Mouse (Mus musculus) cerebellum, postnatal 10 days (tissue): ENCODE measurements at regions not wholly inside any gene's neighbourhood (a gene's known extent, or its start where the extent isn't known, plus 50 kb on each side); places are given as distances from the start of the nearest gene placed in this dataset.
"Not testable (repeated sequence)": the region's sequence is repeated elsewhere in the genome, so short reads cannot be mapped to it uniquely, and the experiment has no call there.

Experiments
- DNase-seq, 2 experiments: peaks; one replicate each; pipeline ENCODE4 v3.0.0; 2021; ENCODE audit warnings: mixed read lengths in 2 of 2

DNA sequence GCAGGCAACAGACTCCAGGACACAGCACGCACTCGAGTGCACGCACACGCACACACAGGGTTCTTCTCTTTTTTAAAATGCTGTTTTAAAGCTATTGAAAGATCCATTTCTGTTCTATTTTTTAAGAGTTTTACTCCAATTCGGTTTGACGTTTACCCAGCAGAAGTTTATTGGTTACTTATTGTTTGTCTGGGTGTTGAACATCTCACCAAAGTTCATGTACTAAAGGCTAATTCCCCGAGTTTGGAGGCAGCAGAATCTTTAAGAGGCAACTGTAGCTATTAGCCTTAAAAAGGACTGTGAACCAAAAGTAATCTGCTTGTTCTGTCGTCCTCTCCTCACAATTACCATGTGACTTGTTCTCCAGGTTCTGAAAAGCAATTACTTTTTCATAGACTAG lies 263.0 kb upstream of the Nfia start:
- DNase-seq: no peak

GRCm38 (mm10) chr4:97505734-97506133 lies 266.8 kb upstream of the Nfia start:
- DNase-seq: no peak

DNA sequence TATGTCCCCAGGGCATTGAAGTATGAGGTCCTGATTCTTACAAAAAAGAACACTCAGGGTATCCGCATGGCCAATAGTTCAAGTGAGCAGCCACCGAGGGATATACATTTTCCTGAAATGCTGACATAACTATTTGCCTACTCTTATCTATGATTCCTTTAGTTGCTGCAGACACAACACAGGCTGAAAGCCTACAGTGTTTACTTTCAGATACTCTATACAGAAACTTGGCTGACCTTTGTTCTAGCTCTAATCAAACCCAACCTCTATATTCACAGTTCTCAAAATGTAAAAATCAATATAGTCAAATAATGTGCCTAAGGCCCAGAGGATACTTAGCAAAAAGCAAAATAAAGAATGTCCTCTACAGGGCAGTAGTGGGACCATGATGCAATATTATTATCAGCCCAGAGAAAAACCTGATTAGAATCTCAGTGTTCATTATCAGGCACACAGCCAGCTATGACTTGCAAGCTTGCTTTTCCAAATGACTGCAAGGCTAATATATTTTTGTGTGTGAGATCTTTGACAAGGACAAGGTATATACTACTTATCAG lies 281.2 kb upstream of the Nfia start:
- no peak for DNase-seq

GRCm38 (mm10) chr4:97486354-97486753 lies 286.2 kb upstream of the Nfia start:
- DNase-seq: peak; percentile 3 to 5

- DNase-seq: no peak
These were observed 287.3 kb upstream of the Nfia start for GRCm38 (mm10) chr4:97485225-97485624.

DNA sequence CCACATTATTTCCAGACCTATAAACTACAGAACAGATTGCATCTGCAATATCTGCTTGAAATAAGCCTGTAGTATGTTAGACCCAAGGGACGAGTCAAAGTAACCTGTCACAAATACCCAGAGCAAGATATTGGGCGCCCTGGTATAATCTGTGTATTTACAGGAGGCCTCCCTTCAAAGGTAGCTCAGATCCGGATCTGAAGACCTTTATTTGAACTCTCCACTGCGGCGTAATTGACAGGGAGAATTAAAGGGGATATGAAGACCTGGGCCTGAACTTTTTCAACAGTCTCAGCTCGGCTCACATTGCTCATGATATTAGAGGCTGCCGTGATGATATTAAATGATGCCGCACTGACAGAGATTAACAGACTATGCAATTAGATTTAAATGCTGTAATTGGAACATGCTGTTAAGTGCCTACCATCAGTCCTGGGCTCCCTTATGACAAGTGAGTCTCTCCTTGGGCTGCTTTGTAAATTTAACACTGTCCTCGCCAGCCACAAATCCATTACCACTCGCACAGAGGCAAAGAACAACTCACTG lies 289.8 kb upstream of the Nfia start:
- no peak for DNase-seq

DNA sequence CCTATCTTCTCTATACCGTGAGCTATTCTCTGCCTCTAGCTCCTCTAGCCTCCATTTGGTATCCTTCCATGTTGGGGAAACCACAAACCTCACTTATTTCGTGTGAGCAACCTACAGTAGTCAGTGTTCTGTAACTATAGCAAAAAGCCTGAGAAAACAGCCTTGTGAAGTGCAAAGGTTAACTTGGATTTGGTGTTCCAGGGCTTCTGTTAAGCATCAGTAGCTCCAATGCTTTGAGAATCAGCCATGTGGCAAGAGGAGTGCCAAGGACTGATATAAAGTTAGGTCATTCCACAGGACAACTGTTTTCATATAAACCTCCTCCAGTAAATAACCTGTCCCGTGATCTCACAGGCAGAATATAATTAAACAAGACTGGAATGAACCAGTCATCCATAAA lies 290.7 kb upstream of the Nfia start:
- DNase-seq: no peak

DNA sequence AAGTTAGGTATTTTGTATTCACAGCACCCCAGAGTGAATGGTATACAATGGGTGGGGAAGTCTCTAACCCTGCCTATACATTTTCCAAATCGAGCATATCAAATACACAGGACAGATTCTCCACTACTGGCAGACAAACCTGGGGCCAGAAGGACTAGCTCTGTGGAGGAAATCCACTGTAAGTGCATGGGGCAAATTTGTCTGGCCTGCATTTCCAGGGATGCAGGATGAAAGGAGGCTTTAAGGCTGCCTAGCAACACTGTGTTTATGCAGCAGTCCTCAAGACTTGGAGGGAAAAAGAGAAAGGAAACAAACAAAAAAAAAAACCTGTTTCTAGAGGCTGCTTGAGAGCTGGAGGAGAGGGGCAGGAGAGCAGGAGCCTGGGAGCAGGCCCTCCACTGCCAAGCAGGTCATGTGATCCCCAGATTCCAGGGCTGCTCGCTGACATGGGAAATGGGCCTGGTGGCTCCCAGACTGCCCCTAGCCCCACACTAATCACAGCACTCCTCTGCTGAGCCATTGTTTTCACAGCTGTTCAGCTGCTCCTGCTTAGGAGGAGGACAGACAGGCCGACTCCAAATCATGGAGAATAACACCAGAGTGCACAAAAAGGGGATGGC lies 293.7 kb upstream of the Gm10192 start:
- peak; percentile 44 to 53 for DNase-seq

GRCm38 (mm10) chr4:97473492-97473891 lies 290.5 kb upstream of the Gm10192 start:
- not testable (repeated sequence) for DNase-seq

- DNase-seq: peak in 1 of 2 experiments; percentile 5
These were observed 283.1 kb upstream of the Gm10192 start for GRCm38 (mm10) chr4:97465932-97466666.

DNA sequence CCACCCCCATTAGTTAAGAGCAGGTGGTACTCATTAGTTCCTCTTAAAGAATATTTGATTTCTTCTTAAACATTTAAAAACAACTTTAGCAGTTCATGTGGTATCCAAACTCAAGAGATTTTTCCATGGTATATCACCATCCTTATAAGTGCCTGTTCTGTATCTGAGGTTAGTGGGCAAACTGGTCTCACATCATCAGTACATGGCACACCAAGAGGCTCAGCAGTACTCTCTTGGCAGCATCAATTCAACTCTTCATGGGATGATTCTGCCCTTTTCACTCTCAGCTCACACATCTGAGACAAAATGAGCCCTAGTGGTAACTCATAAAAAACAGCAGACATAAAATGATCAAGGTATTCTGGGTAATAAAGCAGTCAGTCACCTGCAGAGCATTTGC lies 282.6 kb upstream of the Gm10192 start:
- no peak for DNase-seq

GRCm38 (mm10) chr4:97461177-97461576 lies 278.2 kb upstream of the Gm10192 start:
- DNase-seq: no peak

GRCm38 (mm10) chr4:97439288-97440029 lies 256.5 kb upstream of the Gm10192 start:
- DNase-seq: peak; percentile 95 to 97

GRCm38 (mm10) chr4:97432681-97433080 lies 249.7 kb upstream of the Gm10192 start:
- DNase-seq: no peak

- DNase-seq: no peak
These were observed 249.1 kb upstream of the Gm10192 start for GRCm38 (mm10) chr4:97432094-97432493.

GRCm38 (mm10) chr4:97431239-97431638 lies 248.3 kb upstream of the Gm10192 start:
- DNase-seq: no peak

- DNase-seq: no peak
These were observed 236.9 kb upstream of the Gm10192 start for GRCm38 (mm10) chr4:97419845-97420244.

- DNase-seq: peak; percentile 92 to 96
These were observed 235.7 kb upstream of the Gm10192 start for GRCm38 (mm10) chr4:97418616-97419015.

GRCm38 (mm10) chr4:97417943-97418342 lies 235.0 kb upstream of the Gm10192 start:
- DNase-seq: peak; percentile 41 to 50

DNA sequence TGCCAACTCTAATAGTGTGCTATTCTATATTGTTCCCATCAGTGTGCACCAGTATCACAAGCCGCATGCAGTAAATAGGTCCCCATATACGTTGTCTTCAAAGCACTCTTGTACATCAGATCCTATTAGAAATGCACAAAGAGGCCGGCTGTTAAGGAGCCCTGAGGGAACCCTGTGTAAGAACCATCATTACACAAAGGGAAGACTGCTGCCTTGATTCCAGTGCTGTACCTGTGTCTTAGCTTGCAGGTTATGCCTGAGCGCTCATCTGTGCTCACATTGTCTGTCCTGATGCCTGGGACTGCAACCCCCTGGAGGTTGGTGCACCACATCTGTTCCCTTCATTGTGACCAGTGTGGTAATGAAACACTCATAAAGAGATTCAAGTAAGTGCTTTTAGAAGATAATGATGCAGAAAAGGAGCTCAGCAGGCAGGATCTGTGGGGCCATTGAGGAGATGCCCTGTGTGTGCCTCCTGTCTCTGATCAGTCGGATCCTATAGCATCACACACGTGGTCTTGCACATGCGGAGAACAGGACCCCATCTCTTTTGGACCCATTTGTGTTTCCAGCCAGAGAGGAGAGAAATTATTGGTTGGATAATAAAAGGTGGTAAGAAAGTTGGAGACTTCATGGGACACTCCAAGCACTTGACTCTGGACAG lies 225.8 kb upstream of the Gm10192 start:
- DNase-seq: no peak

DNA sequence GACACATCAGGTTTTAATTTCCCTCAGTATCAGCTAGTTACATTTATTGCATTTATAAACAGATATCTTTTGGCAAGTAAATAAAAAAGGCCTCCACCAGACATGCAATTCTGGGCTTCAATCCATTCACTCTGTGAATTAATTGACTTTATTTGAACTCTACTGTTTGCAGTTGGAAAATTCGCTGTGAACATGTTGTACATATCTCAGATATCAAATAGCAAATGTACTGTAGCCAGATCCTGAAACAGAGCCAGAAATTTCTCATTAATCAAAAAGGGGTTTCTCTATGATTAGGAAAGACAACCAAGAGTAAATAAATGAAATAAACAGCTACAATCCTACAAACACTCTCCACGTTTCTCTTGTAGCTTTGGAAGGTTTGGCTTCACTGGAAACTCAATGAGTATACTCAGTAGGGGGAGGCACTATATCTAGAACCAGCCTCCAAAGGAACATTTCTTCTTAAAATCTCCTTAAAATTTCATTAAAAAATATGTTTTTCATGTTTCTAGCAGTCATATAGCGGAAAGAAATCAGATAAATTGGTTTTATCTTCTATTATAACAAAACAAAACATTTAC lies 211.8 kb upstream of the Gm10192 start:
- DNase-seq: no peak

- DNase-seq: peak; percentile 9 to 16
These were observed 198.1 kb upstream of the Gm10192 start for GRCm38 (mm10) chr4:97381084-97381483.
